ENCODE assay signal across 8 mouse cellular contexts in the genomic region with DNA sequence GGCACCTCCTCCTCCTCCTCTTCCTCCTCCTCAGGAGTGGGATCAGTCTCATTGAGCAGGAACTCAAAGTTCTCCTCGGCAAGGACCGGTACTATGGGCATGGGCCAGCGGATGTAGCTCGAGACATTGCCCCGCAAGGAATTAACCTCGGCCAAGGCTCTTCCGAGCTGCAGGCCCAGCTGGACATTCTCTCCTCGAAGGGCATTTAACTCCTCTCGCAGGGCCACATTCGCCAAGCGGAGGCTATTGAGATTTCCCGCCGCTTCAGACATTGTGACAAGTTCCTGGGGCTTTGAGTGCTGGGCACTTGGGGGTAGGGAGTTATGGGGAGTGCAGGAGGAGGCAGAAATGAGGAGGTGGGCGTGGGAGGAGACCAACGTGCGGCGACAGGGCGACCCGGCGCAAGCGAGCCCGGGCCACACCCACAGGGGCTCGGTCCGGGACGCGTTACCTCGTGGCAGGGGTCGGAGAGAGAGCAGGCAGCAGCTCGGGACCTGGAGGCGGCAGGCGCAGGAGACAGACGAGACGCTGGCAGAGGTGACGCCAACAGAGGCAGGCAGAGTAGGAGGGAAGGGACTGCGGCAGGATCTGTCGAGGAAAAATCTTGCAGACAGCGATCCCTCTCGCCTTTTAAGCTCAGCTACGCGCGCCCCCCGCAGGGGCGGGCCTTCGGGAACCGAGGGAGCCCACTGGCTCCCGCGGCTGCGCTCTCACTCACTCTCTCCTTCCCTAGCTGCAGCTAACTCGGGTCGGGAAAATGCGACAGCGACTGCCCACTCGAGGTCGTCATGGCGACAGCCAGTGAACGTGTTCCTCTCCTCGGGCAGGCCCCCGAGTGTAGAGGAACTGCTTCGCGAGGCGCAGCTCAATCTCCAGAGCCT. TPM values are rescaled to one million over a fixed set of nuclear protein-coding genes. Genes with fewer than 3 reads are reported as not detected.
DNase-seq lines count a peak whose midpoint lies in the region; ATAC-seq and TF ChIP-seq lines count a peak whose summit lies in the region.

A gene (minus strand): TSS at position 714 of the 881 bp plus-strand sequence.

- H3K36me3 ChIP-seq in hindbrain, postnatal 0 days (ENCODE audit: insufficient read depth, low read length) = no peaks in the 10 kb centered on the region

- peak within 1 kb of the TSS; percentile 49 for H3K4me3 ChIP-seq in hindbrain, postnatal 0 days (ENCODE audit: low read length)

- peak within 1 kb of the TSS; percentile 57 for H3K9ac ChIP-seq in hindbrain, postnatal 0 days (replicated peaks; ENCODE audit: low read length)

- no peaks in the 10 kb centered on the region for H3K9me3 ChIP-seq in hindbrain, postnatal 0 days (ENCODE audit: low read length)

- no peak for TF ChIP-seq CTCF in hindbrain, postnatal 0 days (IDR thresholded peaks at IDR 0.05; ENCODE audit: low read depth)

- peak within 1 kb of the TSS; percentile 74 for H3K27ac ChIP-seq in hindbrain, postnatal 0 days

- WGBS in hindbrain, postnatal 0 days = 25% methylated on average over 60 of the region's 61 CpGs

- peak; percentile 72 for DNase-seq in ZHBTc4 (ENCODE audit: low read depth, low spot score)
- peak; percentile 40 to 49 for DNase-seq in cerebellum, postnatal 36 days
- peak; percentile 59 for DNase-seq in gastrocnemius, postnatal 10 days
- DNase-seq in hindbrain, postnatal 0 days (ENCODE audit: low spot score) = peak; percentile 90
- peak; percentile 70 to 81 for DNase-seq in left cerebral cortex, adult 9 months (ENCODE audit: low spot score in 2 of 2)
- DNase-seq in right cerebral cortex, postnatal 10 days (ENCODE audit: low spot score in 2 of 2) = peak; percentile 92 to 95

- H3K4me1 ChIP-seq in hindbrain, postnatal 0 days (ENCODE audit: insufficient read depth, low read length) = no peaks in the 10 kb centered on the region

- ATAC-seq in hindbrain, postnatal 0 days = peak; percentile 95
- ATAC-seq in megakaryocyte, adult 5-6 weeks (ENCODE audit: poor library complexity, severe bottlenecking) = peak; percentile 71
- ATAC-seq in erythroid progenitor cell, adult 5-6 weeks (replicated peaks; ENCODE audit: low FRiP score, poor library complexity, severe bottlenecking) = no peak

- no peaks in the 10 kb centered on the region for H3K27me3 ChIP-seq in hindbrain, postnatal 0 days (ENCODE audit: insufficient read depth, low read length)

- peak within 1 kb of the TSS; percentile 66 for H3K4me2 ChIP-seq in hindbrain, postnatal 0 days (ENCODE audit: low read depth, low read length)

RNA-seq across cellular contexts. Expression of the gene that starts here (rescaled TPM):
- total RNA-seq in gastrocnemius, postnatal 10 days (2021) = 1 to 10 TPM; 1.9 to 3.1 TPM
- total RNA-seq in hindbrain, postnatal 0 days (2014; rRNA removed) = 23.7 and 33.8 TPM in 2 replicates
- 3.6 and 4.8 TPM in 2 replicates for polyA plus RNA-seq in hindbrain, postnatal 0 days (2015; fragmentation: Nextera tagmentation; extraction: Ambion mirVana)
- total RNA-seq in megakaryocyte, adult 5-6 weeks (2015) = 3.3 and 4.2 TPM in 2 replicates
- 4.0 and 4.2 TPM in 2 replicates for total RNA-seq in megakaryocyte, adult 5-6 weeks (2017)
- 2.1 TPM in 1 of 2 replicates, not detected in the other for total RNA-seq in erythroid progenitor cell, adult 5-6 weeks (2015; ENCODE audit: low replicate concordance)
- total RNA-seq in erythroid progenitor cell, adult 5-6 weeks (2017; ENCODE audit: low replicate concordance) = 0.26 and 0.30 TPM in 2 replicates
